Mouse (Mus musculus): ENCODE data around the gene Sord. TPM values are rescaled to one million over a fixed set of nuclear protein-coding genes. Genes with fewer than 3 reads are reported as not detected.

The Sord gene
- total and polyA plus RNA-seq, 3 experiments, result 39.6 to 61.7 TPM; not detected in 1

DNA sequence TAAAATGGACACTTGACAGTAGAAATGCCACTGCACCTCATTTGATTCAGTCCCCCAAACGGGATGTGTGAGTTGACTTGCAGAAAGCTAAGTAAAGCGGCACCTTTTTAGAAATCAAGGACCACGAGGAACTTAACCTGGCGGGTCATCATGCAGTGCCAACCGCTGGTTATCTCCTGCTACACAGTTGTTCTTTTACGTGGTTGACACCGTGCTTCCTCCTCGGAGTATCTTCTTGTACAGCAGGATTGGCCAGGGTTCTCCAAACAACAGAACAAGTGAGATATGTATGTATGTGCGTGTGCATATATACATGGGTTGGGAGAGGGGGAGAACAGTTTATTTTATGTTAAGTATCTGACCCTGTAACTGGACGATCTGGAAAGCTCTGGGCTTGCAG lies 13.2 kb downstream of the Sord start:
- H3K4me3 ChIP-seq (ENCODE audit: control insufficient read depth in 1 of 2, insufficient read depth in 1 of 2, low read depth in 2 of 2, low read length in 2 of 2), result no peak overlapping the region
- TF ChIP-seq TAL1 (IDR thresholded peaks at IDR 0.05; ENCODE audit: low read length) (peak; percentile 63), KAT2A (conservative IDR thresholded peaks at IDR 0.05; ENCODE audit: low read depth, low read length) (no peak), CTCF (IDR thresholded peaks at IDR 0.05 in 2 of 3, conservative IDR thresholded peaks at IDR 0.05 in 1 of 3; ENCODE audit: control insufficient read depth in 1 of 3, insufficient read depth in 1 of 3, low read depth in 2 of 3, low read length in 3 of 3, poor library complexity in 1 of 3, severe bottlenecking in 1 of 3) (no peak), ETS1 (IDR thresholded peaks at IDR 0.05; ENCODE audit: low read depth, low read length) (0 out of 2 replicates have a peak, but pooled peaks have one; percentile 13), SIN3A (IDR thresholded peaks at IDR 0.05; ENCODE audit: low read length) (no peak), GABPA (IDR thresholded peaks at IDR 0.05; ENCODE audit: low read depth, low read length) (no peak), POLR2AphosphoS2 (IDR thresholded peaks at IDR 0.05; ENCODE audit: low read length) (no peak), RCOR1 (IDR thresholded peaks at IDR 0.05; ENCODE audit: low read depth, low read length) (no peak; the same call in 1 of the 2 replicates), ELF1 (IDR thresholded peaks at IDR 0.05; ENCODE audit: low read depth, low read length) (no peak), NRF1 (IDR thresholded peaks at IDR 0.05; ENCODE audit: insufficient read depth, low read depth, low read length, poor library complexity, severe bottlenecking) (no peak), MAZ (IDR thresholded peaks at IDR 0.05; ENCODE audit: low read depth, low read length) (no peak), EP300 (IDR thresholded peaks at IDR 0.05; ENCODE audit: low read depth in 1 of 2, low read length in 2 of 2) (peak in 1 of 2 experiments; percentile 71; a peak in 2 of 4 replicates), TCF12 (IDR thresholded peaks at IDR 0.05; ENCODE audit: low read depth, low read length) (peak; percentile 66), JUND (IDR thresholded peaks at IDR 0.05; ENCODE audit: low read depth, low read length) (no peak), MAX (IDR thresholded peaks at IDR 0.05; ENCODE audit: low read length) (no peak), HCFC1 (IDR thresholded peaks at IDR 0.05; ENCODE audit: low read depth, low read length) (no peak), GATA1 (IDR thresholded peaks at IDR 0.05; ENCODE audit: low read depth, low read length) (peak; percentile 43; the same call in 1 of the 2 replicates), SMC3 (IDR thresholded peaks at IDR 0.05; ENCODE audit: low read depth, low read length) (no peak), NELFE (IDR thresholded peaks at IDR 0.05; ENCODE audit: low read depth, low read length) (no peak)
- H3K4me1 ChIP-seq (ENCODE audit: control insufficient read depth in 1 of 2, insufficient read depth in 2 of 2, low read length in 2 of 2), result peaks cover 0 to 3% of the 10 kb centered on the region in 2 experiments; a peak in 1 of 4 replicates
- peaks cover 4 to 13% of the 10 kb centered on the region in 2 experiments; a peak in 3 of 4 replicates for H3K36me3 ChIP-seq (ENCODE audit: control insufficient read depth in 1 of 2, insufficient read depth in 2 of 2, low read length in 2 of 2)
- DNase-seq (ENCODE audit: low read depth, low spot score), result peak; percentile 62
- no peak overlapping the region for H3K27ac ChIP-seq (ENCODE audit: control insufficient read depth, low read depth, low read length)
- H3K27me3 ChIP-seq (ENCODE audit: control insufficient read depth in 1 of 2, insufficient read depth in 2 of 2, low read length in 2 of 2), result no peaks in the 10 kb centered on the region
- no peaks in the 10 kb centered on the region for H3K9me3 ChIP-seq (replicated peaks; ENCODE audit: insufficient read depth, low read length)
- H3K79me2 ChIP-seq (ENCODE audit: control insufficient read depth, insufficient read depth, low read length, poor library complexity), result no peaks in the 10 kb centered on the region
- H3K9ac ChIP-seq (ENCODE audit: control insufficient read depth, low read depth, low read length, poor library complexity, severe bottlenecking), result no peak overlapping the region

DNA sequence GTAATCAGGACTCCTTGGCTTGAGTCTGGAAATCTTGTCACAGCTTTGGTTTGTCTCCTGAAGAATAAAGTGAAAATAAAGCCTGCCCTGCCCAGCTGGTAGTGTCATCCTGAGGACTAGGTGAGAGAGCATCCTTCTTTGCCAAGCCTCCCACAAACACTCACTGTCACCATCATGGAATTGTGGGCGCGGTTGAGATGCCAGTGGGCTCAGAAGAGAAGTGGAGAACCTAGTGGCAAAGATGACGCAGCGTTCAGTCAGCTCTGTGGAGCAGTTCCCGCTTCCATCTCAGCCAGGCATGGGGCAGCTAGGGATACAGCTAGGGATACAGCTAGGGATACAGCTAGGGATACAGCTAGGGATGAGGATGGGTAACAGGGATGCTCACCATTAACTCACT lies 21.4 kb downstream of the Sord start:
- H3K27ac ChIP-seq (ENCODE audit: control insufficient read depth, low read depth, low read length), result no peak overlapping the region
- no peak overlapping the region for H3K4me3 ChIP-seq (ENCODE audit: control insufficient read depth in 1 of 2, insufficient read depth in 1 of 2, low read depth in 2 of 2, low read length in 2 of 2)
- no peak for DNase-seq (ENCODE audit: low read depth, low spot score)
- peaks cover 0 to 4% of the 10 kb centered on the region in 2 experiments; a peak in 2 of 4 replicates for H3K36me3 ChIP-seq (ENCODE audit: control insufficient read depth in 1 of 2, insufficient read depth in 2 of 2, low read length in 2 of 2)
- no peaks in the 10 kb centered on the region for H3K9me3 ChIP-seq (replicated peaks; ENCODE audit: insufficient read depth, low read length)
- no peak for TF ChIP-seq ZMIZ1 (IDR thresholded peaks at IDR 0.05; ENCODE audit: low read depth, low read length)
- TF ChIP-seq ELF1 (IDR thresholded peaks at IDR 0.05; ENCODE audit: low read depth, low read length), result no peak
- TF ChIP-seq GATA1 (IDR thresholded peaks at IDR 0.05; ENCODE audit: low read depth, low read length), result no peak
- no peak for TF ChIP-seq TCF12 (IDR thresholded peaks at IDR 0.05; ENCODE audit: low read depth, low read length)
- no peak for TF ChIP-seq MYB (IDR thresholded peaks at IDR 0.05; ENCODE audit: low read depth, low read length)
- no peak for TF ChIP-seq MYC (IDR thresholded peaks at IDR 0.05; ENCODE audit: low read depth, low read length)
- no peak for TF ChIP-seq NRF1 (IDR thresholded peaks at IDR 0.05; ENCODE audit: insufficient read depth, low read depth, low read length, poor library complexity, severe bottlenecking)
- no peak for TF ChIP-seq MAZ (IDR thresholded peaks at IDR 0.05; ENCODE audit: low read depth, low read length)
- no peak for TF ChIP-seq MXI1 (IDR thresholded peaks at IDR 0.05; ENCODE audit: low read depth, low read length)
- TF ChIP-seq NELFE (IDR thresholded peaks at IDR 0.05; ENCODE audit: low read depth, low read length), result no peak
- no peaks in the 10 kb centered on the region for H3K4me1 ChIP-seq (ENCODE audit: control insufficient read depth in 1 of 2, insufficient read depth in 2 of 2, low read length in 2 of 2)
- no peaks in the 10 kb centered on the region for H3K27me3 ChIP-seq (ENCODE audit: control insufficient read depth in 1 of 2, insufficient read depth in 2 of 2, low read length in 2 of 2)
- H3K9ac ChIP-seq (ENCODE audit: control insufficient read depth, low read depth, low read length, poor library complexity, severe bottlenecking), result no peak overlapping the region
- H3K79me2 ChIP-seq (ENCODE audit: control insufficient read depth, insufficient read depth, low read length, poor library complexity), result no peaks in the 10 kb centered on the region
